Mouse (Mus musculus) right cerebral cortex, postnatal 25 days (tissue): ENCODE measurements around the gene Cybc1.

Source experiments
- DNase-seq: peaks from one replicate; pipeline ENCODE4 v3.0.0; 2022

The Cybc1 gene

GRCm38 (mm10) chr11:121204161-121205006 is 24.7 kb downstream of the Cybc1 start, which contains the start of the genes Hexdc and Ogfod3:
Gene Hexdc, plus strand, starts transcription at chr11:121204433.
Gene Ogfod3, minus strand, starts transcription at chr11:121204711.
- peak; percentile 91 for DNase-seq

GRCm38 (mm10) chr11:121203859-121204160 is 25.3 kb downstream of the Cybc1 start:
- DNase-seq, result no peak

- no peak for DNase-seq
Observed at GRCm38 (mm10) chr11:121201436-121202198, 27.5 kb downstream of the Cybc1 start.

GRCm38 (mm10) chr11:121200781-121201180 is 28.3 kb downstream of the Cybc1 start:
- DNase-seq, result no peak

- no peak for DNase-seq
Observed at GRCm38 (mm10) chr11:121199851-121200250, 29.3 kb downstream of the Cybc1 start.

GRCm38 (mm10) chr11:121198622-121199021 is 30.5 kb downstream of the Cybc1 start:
- DNase-seq, result no peak

- DNase-seq, result no peak
Observed at GRCm38 (mm10) chr11:121193415-121193814, 35.7 kb downstream of the Cybc1 start.

- no peak for DNase-seq
Observed at GRCm38 (mm10) chr11:121192742-121193141, 36.4 kb downstream of the Cybc1 start.

GRCm38 (mm10) chr11:121189681-121190080 is 39.4 kb downstream of the Cybc1 start:
- no peak for DNase-seq

- DNase-seq, result no peak
Observed at GRCm38 (mm10) chr11:121176285-121177270, 52.5 kb downstream of the Cybc1 start.

GRCm38 (mm10) chr11:121174234-121174633 is 54.9 kb downstream of the Cybc1 start:
- DNase-seq, result no peak

- DNase-seq, result no peak
Observed at GRCm38 (mm10) chr11:121173203-121173602, 55.9 kb downstream of the Cybc1 start.
